Mouse (Mus musculus): Measurements from ENCODE around the gene Esrp2.

Esrp2 gene

DNA sequence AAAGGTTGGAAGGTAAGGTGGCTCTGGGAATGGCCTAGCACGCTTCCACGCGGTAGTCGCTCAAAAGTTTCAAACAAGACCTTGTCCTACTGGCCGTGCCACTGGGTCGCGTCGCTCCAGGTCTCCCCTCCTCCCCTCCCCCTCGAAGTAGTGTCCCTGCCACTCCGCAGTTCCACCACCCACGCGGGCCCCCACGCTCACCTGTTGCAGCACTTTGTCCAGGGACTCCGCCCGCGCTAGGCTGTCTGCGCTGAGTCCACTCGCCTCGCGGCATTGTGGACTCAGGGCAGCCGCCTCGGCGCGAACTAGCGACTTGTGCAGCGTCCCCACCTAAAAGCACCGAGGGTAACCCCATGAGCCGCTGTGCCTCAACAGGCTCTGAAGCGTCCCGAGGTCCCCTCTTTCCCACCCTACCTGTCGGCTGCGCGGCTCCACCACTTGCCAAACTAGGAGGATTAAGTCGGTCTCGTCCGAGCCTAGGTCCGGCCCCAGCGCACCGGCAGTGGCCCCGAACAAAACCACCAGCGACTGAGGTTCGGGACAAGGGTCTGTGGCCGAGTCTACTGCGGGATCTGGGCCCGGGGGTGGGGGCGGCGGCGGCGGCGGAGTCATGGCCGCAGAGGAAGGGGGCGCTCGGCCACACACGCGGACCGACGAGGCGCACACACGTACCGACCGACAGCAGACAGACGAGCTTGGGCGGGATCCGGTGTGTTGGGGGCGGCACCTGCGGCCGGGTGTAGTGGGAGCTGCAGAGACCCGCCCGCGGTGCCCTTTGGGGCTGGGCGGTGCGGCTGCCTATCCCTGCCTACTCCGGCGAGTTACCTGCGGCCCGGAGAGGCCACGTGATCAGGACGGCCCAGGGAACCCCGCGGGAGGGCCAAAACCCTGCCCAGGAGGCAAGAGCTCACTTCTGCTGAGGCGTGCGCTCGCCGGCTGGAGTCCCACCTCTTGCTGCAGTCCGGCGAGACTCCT is at the start of gene Esrp2:
Gene Esrp2 (minus strand): TSS at position 819 of the 975 bp plus-strand sequence.
- DNase-seq (ENCODE audit: low spot score) = peak; percentile 91

DNA sequence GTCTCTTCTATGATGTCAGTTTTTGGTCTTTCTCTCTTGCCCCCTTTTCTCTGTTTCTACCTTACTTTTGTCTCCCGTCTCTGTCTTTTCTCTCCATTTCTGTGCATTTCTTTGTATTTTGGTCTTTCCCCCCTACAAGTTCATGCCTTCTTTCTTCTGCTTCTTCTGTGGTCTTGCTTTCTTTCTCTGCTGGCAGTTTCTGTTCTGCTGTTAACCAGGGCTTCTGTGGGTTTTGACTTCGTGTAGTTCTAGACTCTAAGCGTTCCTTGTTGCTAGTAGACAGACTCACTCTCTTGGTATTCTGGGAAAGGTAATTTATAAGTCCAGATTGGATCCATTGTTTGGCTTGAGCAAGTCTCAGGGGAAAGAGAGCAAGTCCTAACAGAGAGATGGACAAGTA is 49.6 kb upstream of the Esrp2 start:
- DNase-seq (ENCODE audit: low spot score) = no peak

- peak; percentile 43 for DNase-seq (ENCODE audit: low spot score)
These were observed 49.0 kb upstream of the Esrp2 start for GRCm38 (mm10) chr8:106185628-106186270.

DNA sequence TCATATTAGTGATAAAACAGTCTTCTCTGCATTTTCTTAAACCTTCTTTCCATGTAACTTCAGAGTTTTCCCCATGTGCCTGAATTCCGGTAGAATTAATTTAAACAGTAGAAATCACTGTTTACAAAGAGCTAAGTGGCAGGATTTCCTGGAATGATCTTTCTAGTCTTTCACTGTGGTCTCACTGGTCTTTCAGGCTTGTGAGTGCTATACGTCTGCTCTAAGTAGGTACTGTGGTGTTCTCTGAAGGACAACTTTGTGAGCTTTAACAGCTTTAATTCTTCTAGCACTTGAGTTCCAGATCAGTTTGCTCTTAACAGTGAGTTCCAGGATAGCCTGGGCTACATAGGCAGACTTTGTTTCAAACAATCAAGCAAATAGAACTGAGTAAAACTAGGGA is 41.7 kb upstream of the Esrp2 start:
- DNase-seq (ENCODE audit: low spot score) = no peak

DNA sequence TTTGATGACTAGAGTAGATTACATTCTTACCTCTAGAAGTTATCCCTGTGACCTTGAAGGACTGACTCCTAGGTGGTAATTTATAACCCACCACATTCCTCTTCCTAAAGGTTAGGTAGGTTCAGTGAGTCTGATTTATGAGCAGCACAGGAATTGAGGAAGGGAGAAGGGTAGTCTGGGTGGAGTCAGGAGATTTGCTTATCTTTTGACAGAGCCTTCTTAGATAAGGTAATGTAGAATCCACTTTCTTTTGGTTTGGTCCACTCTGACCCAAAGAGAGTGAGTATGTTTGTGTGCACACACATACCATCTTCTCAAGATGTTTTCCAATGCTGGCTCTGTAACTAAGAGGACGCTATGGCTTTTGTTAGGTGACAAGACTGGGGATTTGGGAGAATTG is 40.8 kb upstream of the Esrp2 start:
- no peak for DNase-seq (ENCODE audit: low spot score)

GRCm38 (mm10) chr8:106176891-106177290 is 40.1 kb upstream of the Esrp2 start:
- no peak for DNase-seq (ENCODE audit: low spot score)

DNA sequence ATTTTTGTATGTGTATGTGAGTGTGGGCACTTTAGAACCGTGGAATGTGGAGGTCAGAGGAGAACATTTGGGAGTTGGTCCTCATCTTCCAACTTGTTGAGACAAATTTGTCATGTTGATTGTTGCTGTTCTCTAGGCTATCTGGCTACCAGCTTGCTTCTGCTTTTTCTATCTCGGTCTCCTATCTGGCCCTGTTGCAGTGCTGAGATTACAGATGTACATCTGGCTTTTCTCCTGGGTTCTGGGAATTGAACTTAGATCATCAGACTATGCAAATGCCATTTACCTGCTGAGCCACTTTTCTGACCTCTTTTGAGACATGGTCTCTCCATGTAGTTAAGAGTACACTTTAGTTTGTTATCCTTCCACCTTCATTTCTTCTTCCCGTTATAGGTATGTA is 36.8 kb upstream of the Esrp2 start:
- no peak for DNase-seq (ENCODE audit: low spot score)

- DNase-seq (ENCODE audit: low spot score) = no peak
These were observed 33.2 kb upstream of the Esrp2 start for GRCm38 (mm10) chr8:106169934-106170480.

DNA sequence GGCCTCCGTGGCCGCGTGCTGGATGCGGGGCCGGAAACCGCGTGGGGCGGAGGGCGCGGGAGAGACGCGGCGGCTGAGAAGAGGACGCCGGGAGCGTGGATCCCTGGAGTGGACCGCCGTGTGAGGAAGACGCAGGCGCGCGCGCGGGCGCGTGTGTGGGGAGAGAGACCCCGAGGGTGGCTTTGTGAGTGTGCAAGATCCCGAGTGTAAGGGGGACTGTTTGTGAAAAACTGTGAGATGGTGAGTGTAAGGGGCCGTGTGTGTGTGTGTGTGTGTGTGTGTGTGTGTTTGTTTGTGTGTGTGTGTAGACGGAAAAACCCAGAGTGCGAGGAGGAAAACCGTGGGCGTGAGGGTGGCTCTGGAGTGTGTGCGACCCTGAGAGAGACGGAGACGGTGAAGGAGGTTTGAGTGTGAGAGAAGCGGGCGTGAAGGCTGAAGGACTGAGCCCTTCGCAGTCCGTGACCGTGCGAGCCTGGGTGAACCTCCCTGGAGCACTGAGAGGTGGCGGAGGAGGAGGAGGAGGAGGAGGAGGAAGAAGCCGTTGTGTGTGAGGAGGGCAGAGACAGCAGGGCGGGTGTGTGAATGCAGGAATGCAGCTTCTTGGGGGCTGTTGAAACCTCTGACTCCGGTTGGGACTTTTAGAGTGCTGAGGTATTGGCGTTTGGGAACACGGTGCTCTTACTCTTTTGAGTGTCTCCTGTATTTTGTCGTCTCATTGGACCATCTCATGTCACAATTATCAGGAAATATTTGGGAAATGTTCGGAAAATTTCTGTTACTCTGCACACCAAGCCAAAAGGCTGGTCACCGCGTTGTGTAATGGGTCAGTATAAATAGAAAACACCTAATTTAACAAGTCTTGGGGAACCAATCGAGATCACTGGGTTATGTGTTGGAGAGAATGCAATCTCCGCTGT is 32.5 kb upstream of the Esrp2 start:
- DNase-seq (ENCODE audit: low spot score) = peak; percentile 50

GRCm38 (mm10) chr8:106168356-106169016 is 31.7 kb upstream of the Esrp2 start, which contains the start of gene Slc7a6:
Gene Slc7a6, plus strand, starts transcription at chr8:106168857.
- peak; percentile 88 for DNase-seq (ENCODE audit: low spot score)

- DNase-seq (ENCODE audit: low spot score) = peak; percentile 80
These were observed 28.7 kb upstream of the Esrp2 start for GRCm38 (mm10) chr8:106165460-106165859.

GRCm38 (mm10) chr8:106163251-106163650 is 26.5 kb upstream of the Esrp2 start:
- DNase-seq (ENCODE audit: low spot score) = no peak

DNA sequence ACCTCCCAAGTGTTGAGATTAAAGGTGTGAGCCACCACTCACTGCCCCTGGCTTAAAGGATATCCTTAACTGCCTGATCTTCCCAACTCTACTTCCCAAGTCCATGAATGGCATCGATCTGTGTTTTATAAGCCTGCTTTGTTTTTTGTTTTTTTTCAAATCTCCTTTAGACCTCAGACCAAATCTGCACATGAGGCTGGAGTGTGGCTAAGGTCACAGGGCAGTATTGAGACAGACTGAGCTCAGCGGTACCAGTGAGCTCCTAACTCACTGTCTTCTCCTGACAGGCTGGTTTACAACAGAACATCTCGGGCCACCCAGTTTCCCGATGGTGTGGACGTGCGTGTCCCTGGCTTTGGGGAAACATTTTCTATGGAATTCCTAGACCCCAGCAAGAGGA is 23.1 kb upstream of the Esrp2 start:
- no peak for DNase-seq (ENCODE audit: low spot score)

- DNase-seq (ENCODE audit: low spot score) = no peak
These were observed 21.6 kb upstream of the Esrp2 start for GRCm38 (mm10) chr8:106158381-106158780.

GRCm38 (mm10) chr8:106157419-106157818 is 20.6 kb upstream of the Esrp2 start:
- DNase-seq (ENCODE audit: low spot score) = no peak

- DNase-seq (ENCODE audit: low spot score) = no peak
These were observed 16.1 kb upstream of the Esrp2 start for GRCm38 (mm10) chr8:106152876-106153275.

DNA sequence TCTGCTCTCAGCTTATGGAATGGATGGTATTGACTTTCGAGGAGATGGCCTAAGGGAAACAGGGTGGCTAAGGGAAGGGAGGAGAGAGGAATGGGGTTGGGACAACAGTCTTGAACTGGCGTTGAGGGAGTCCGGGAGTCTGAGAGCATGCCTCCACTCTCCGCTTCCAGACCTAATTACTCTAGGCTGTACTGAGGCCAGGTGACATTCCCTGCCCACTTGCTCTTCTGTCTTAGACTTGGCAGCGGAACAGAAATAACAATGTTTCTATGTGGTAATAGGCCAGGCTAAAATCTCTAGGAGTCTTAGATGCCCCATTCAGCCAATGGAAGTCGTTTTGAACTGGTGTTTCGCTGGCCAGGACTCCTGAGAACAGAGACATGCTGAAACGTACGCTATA is 14.3 kb upstream of the Esrp2 start:
- no peak for DNase-seq (ENCODE audit: low spot score)

DNA sequence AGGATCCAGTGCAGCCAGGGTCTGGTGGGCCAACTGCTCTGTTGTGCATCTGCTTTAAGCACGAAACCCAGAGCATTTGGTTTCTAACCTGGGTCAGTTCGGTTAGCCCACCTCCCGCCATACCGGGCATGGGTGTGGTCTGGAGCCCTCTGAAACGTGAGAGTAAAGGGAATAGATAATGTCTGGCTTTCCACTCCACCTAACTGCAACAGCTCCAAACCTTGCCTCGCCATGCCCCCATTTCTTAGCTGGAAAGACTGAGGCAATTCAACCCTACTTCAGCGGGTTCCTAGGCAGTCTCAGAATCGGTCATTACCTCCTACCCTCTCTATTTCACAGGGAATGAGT is 13.9 kb upstream of the Esrp2 start:
- no peak for DNase-seq (ENCODE audit: low spot score)

DNA sequence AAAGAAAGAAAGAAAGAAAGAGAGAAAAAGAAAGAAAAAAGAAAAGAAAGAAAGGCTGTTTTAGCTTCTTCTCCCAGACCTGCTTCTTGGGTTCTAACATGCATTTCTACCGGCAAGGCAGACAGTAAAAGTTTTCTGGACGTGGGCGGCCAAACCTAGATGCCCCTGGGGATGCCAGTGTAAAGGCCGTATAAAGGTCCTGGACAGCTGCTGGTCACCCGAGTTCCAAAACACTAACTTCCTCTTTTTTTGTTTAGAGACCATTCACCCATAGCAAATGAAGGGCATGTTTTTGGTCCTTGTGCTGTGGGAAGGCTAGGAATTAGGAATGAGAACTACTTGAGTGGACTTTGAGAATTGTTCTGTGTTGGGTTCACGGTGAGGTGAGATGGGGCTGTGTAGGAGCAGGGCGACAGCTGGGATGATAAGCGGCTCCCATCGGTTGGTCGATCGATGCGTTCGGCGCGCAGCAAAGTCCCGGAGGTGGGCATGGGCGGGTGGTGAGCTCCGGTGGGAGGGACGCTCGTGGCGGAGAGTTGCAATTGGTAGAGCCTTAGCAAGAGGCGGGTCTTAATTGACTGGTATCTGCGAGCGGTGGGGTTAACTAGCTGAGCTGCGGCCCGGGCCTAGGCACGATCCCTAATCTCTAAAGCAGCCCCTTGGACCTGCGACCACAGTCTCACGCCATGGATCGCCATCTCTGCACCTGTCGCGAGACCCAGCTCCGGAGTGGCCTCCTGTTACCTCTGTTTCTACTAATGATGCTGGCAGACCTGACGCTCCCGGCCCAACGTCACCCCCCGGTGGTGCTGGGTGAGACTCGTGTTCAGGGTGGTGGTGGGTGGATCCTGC is 13.3 kb upstream of the Esrp2 start, which contains the start of gene Pla2g15:
Gene Pla2g15 (plus strand): TSS at position 599 of the 852 bp plus-strand sequence.
- DNase-seq (ENCODE audit: low spot score) = peak; percentile 94

DNA sequence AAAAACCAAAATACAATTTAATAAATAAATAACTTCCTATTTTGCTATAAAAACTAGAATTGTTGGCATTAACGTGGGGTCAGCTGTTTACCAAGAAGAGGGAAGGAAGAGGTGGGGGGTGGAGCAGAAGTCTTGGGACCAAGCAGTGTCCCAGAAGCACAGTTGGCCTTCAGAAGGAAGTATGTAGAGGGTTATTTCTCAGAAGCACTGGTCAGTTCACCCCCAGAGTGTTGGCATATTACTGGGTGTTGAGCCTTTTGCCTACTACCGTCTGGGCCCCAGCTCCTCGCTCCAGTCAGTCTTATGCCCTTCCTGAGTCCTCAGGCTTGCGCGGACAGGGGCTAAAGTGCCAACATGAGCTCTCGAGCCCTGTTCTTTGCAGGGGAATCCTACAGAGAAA is 12.3 kb upstream of the Esrp2 start:
- DNase-seq (ENCODE audit: low spot score) = no peak
